Mouse (Mus musculus) stomach, postnatal 0 days (tissue): ENCODE results near the gene Chn2.

Experiments used
- CTCF ChIP-seq: IDR thresholded peaks from 2 replicates; pipeline ENCODE4 v1.5.1; 2016; ENCODE audit warnings: antibody characterized with exemption, low read depth, mild to moderate bottlenecking, moderate library complexity
- EP300 ChIP-seq: optimal IDR thresholded peaks from 2 replicates; pipeline ENCODE3; 2016; ENCODE audit warnings: antibody characterized with exemption

DNA sequence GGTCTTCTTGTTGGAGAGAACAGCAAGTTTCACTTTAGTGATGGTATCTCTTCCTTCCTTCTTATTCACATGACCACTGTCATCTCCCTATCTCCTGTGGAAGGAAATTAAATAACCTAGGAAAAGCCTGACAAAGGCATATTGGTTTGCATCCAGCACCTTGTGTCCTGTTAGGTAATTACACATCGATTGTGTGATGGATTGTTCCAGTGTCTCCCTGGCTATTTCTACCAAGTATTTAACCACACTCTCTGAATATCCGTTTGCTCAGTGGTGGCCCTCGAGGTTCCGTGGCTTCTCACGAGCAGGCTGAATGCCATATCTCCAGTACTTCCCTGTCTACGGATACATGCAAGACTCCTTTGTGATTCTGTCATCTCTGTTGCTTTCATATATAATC is 164.6 kb downstream of the Chn2 start:
- TF ChIP-seq EP300 (no peak), CTCF (no peak)
